Mouse (Mus musculus) granulocyte monocyte progenitor cell, adult 5-6 weeks (primary cell): ENCODE data around the gene Vip. TPM values are rescaled to one million over a fixed set of nuclear protein-coding genes. Genes with fewer than 3 reads are reported as not detected.

ENCODE experiments used
- total RNA-seq, 2 experiments: library from RNA; stranded (forward) in 1 of 2; stranded (reverse) in 1 of 2; fragments of 200-712, 200-1000 nt in 1 of 2; fragments of >200 nt in 1 of 2; fragmentation: Nextera tagmentation in 1 of 2; gene quantifications; 2 replicates each; pipeline ENCODE4 v1.2.3; 2014 to 2017

Vip gene
- total RNA-seq, 2 experiments from 2014 or later: not detected

Other genes starting within 250 kb of the Vip start
- gene Syne1, start 87.7 kb upstream of the Vip start, total RNA-seq (2014; fragmentation: Nextera tagmentation): 13.2 and 23.7 TPM in 2 replicates
- gene Syne1, start 87.7 kb upstream of the Vip start, total RNA-seq (2017): 27.4 and 30.7 TPM in 2 replicates
- gene Myct1, start 45.4 kb upstream of the Vip start, total RNA-seq (2014; fragmentation: Nextera tagmentation): 2.1 and 5.4 TPM in 2 replicates
- gene Myct1, start 45.4 kb upstream of the Vip start, total RNA-seq (2017): 1.1 and 1.4 TPM in 2 replicates
- gene Fbxo5, start 166.4 kb downstream of the Vip start, total RNA-seq (2014; fragmentation: Nextera tagmentation): 29.8 and 59.8 TPM in 2 replicates
- gene Fbxo5, start 166.4 kb downstream of the Vip start, total RNA-seq (2017): 49.0 and 57.4 TPM in 2 replicates
- 8.7 and 18.6 TPM in 2 replicates for gene Mtrf1l, start 184.7 kb downstream of the Vip start, total RNA-seq (2014; fragmentation: Nextera tagmentation)
- gene Mtrf1l, start 184.7 kb downstream of the Vip start, total RNA-seq (2017): 33.5 and 34.2 TPM in 2 replicates